Mouse (Mus musculus) forebrain, embryonic 12.5 days (tissue): ENCODE measurements around the gene Adam10. TPM values are rescaled to one million over a fixed set of nuclear protein-coding genes. Genes with fewer than 3 reads are reported as not detected.

Experiments used
- ATAC-seq: fragments of 200-750 bp; cut with Nextera tagmentation; 2 replicates; pipeline ENCODE4 v1.8.0; 2017; ENCODE audit warnings: moderate TSS enrichment; ENCODE audit not compliant: low FRiP score
- H3K27ac ChIP-seq: fragments of 300-500 bp; sonication (generic); 2 replicates; pipeline ENCODE4 v1.5.1; 2016; ENCODE audit warnings: mild to moderate bottlenecking
- H3K27me3 ChIP-seq: fragments of 300-500 bp; sonication (generic); 2 replicates; pipeline ENCODE4 v1.6.1; 2016; ENCODE audit warnings: mild to moderate bottlenecking
- H3K36me3 ChIP-seq: fragments of 300-500 bp; sonication (generic); replicated peaks from 2 replicates; pipeline ENCODE4 v1.6.1; 2016; ENCODE audit warnings: mild to moderate bottlenecking
- H3K4me1 ChIP-seq: fragments of 300-500 bp; sonication (generic); 2 replicates; pipeline ENCODE4 v1.6.1; 2016
- H3K4me2 ChIP-seq: fragments of 300-500 bp; sonication (generic); 2 replicates; pipeline ENCODE4 v1.6.1; 2016; ENCODE audit warnings: mild to moderate bottlenecking, moderate library complexity
- H3K4me3 ChIP-seq: fragments of 300-500 bp; sonication (generic); replicated peaks from 2 replicates; pipeline ENCODE4 v1.5.1; 2016; ENCODE audit warnings: mild to moderate bottlenecking
- H3K9ac ChIP-seq: fragments of 300-500 bp; sonication (generic); 2 replicates; pipeline ENCODE4 v1.6.1; 2016; ENCODE audit warnings: mild to moderate bottlenecking
- H3K9me3 ChIP-seq: fragments of 300-500 bp; sonication (generic); 2 replicates; pipeline ENCODE4 v1.6.1; 2016
- WGBS: fragments of 180-500 bp; shearing (Covaris S2); methylation state at CpG from one replicate; pipeline ENCODE4 v1.1.7; 2016; 5-methylcytosine and 5-hydroxymethylcytosine counted together
- polyA plus RNA-seq: library from polyadenylated mRNA; unstranded; fragments of >200 nt; fragmentation: Nextera tagmentation; extraction: Ambion mirVana; gene quantifications from 2 replicates; pipeline ENCODE4 v1.2.1, GENCODE M21; 2016

The Adam10 gene
- polyA plus RNA-seq, 1 experiment from 2014 or later, result 78.8 TPM

- Histone ChIP-seq H3K27ac (no peak overlapping the region), H3K4me1 (peaks cover 25% of the 10 kb centered on the region), H3K4me2 (no peak overlapping the region), H3K36me3 (no peaks in the 10 kb centered on the region), H3K4me3 (no peak overlapping the region), H3K27me3 (no peaks in the 10 kb centered on the region), H3K9me3 (no peaks in the 10 kb centered on the region), H3K9ac (no peak overlapping the region)
- no peak for ATAC-seq
- 82% methylated on average over 2 of the region's 2 CpGs for WGBS
Observed at GRCm38 (mm10) chr9:70658266-70658665, 20.5 kb upstream of the Adam10 start.

GRCm38 (mm10) chr9:70664847-70665246 is 13.9 kb upstream of the Adam10 start:
- H3K9me3 ChIP-seq, result peaks cover 3% of the 10 kb centered on the region; the same call in 1 of the 2 replicates
- no peaks in the 10 kb centered on the region for H3K27me3 ChIP-seq
- H3K4me1 ChIP-seq, result no peaks in the 10 kb centered on the region
- no peaks in the 10 kb centered on the region for H3K36me3 ChIP-seq
- no peak overlapping the region for H3K27ac ChIP-seq
- no peak overlapping the region for H3K9ac ChIP-seq
- H3K4me2 ChIP-seq, result no peak overlapping the region
- H3K4me3 ChIP-seq, result no peak overlapping the region
- 88% methylated on average over 4 of the region's 4 CpGs for WGBS
- no peak for ATAC-seq

- H3K4me2 ChIP-seq, result no peak overlapping the region
- H3K27ac ChIP-seq, result no peak overlapping the region
- H3K27me3 ChIP-seq, result no peaks in the 10 kb centered on the region
- no peak for ATAC-seq
- H3K36me3 ChIP-seq, result no peaks in the 10 kb centered on the region
- no peaks in the 10 kb centered on the region for H3K4me1 ChIP-seq
- 73% methylated on average over 16 of the region's 16 CpGs for WGBS
- H3K9ac ChIP-seq, result no peak overlapping the region
- no peak overlapping the region for H3K4me3 ChIP-seq
- H3K9me3 ChIP-seq, result peaks cover 3% of the 10 kb centered on the region; the same call in 1 of the 2 replicates
Observed at GRCm38 (mm10) chr9:70665372-70666145, 13.2 kb upstream of the Adam10 start.

- WGBS, result 74% methylated on average over 7 of the region's 7 CpGs
- H3K9ac ChIP-seq, result no peak overlapping the region
Observed at GRCm38 (mm10) chr9:70666811-70667210, 12.0 kb upstream of the Adam10 start.

GRCm38 (mm10) chr9:70668048-70668447 is 10.7 kb upstream of the Adam10 start:
- no peak for ATAC-seq
- Histone ChIP-seq H3K27ac (no peak overlapping the region), H3K4me1 (no peaks in the 10 kb centered on the region), H3K9ac (no peak overlapping the region), H3K4me2 (no peak overlapping the region), H3K9me3 (peaks cover 3% of the 10 kb centered on the region; the same call in 1 of the 2 replicates), H3K4me3 (no peak overlapping the region), H3K36me3 (no peaks in the 10 kb centered on the region), H3K27me3 (no peaks in the 10 kb centered on the region)

More at GRCm38 (mm10) chr9:70666811-70667210, 12.0 kb upstream of the Adam10 start:
- Histone ChIP-seq H3K27ac (no peak overlapping the region), H3K27me3 (no peaks in the 10 kb centered on the region), H3K4me3 (no peak overlapping the region), H3K4me2 (no peak overlapping the region), H3K9me3 (peaks cover 3% of the 10 kb centered on the region; the same call in 1 of the 2 replicates), H3K4me1 (no peaks in the 10 kb centered on the region), H3K36me3 (no peaks in the 10 kb centered on the region)
- no peak for ATAC-seq

- no peaks in the 10 kb centered on the region for H3K36me3 ChIP-seq
- peaks cover 3% of the 10 kb centered on the region; the same call in 1 of the 2 replicates for H3K9me3 ChIP-seq
- no peak overlapping the region for H3K9ac ChIP-seq
- WGBS, result 79% methylated on average over 2 of the region's 2 CpGs
- no peak overlapping the region for H3K27ac ChIP-seq
- no peaks in the 10 kb centered on the region for H3K27me3 ChIP-seq
- no peak for ATAC-seq
- no peaks in the 10 kb centered on the region for H3K4me1 ChIP-seq
- H3K4me2 ChIP-seq, result no peak overlapping the region
- H3K4me3 ChIP-seq, result no peak overlapping the region
Observed at GRCm38 (mm10) chr9:70669197-70669596, 9.6 kb upstream of the Adam10 start.

GRCm38 (mm10) chr9:70670381-70670780 is 8.4 kb upstream of the Adam10 start:
- Histone ChIP-seq H3K9ac (no peak overlapping the region), H3K4me1 (no peaks in the 10 kb centered on the region), H3K27ac (no peak overlapping the region), H3K4me3 (no peak overlapping the region), H3K9me3 (peaks cover 3% of the 10 kb centered on the region; the same call in 1 of the 2 replicates), H3K36me3 (no peaks in the 10 kb centered on the region), H3K4me2 (no peak overlapping the region), H3K27me3 (no peaks in the 10 kb centered on the region)
- 87% methylated on average over 6 of the region's 6 CpGs for WGBS
- no peak for ATAC-seq

GRCm38 (mm10) chr9:70671278-70671677 is 7.5 kb upstream of the Adam10 start:
- Histone ChIP-seq H3K27ac (no peak overlapping the region), H3K9ac (no peak overlapping the region), H3K4me1 (no peaks in the 10 kb centered on the region), H3K9me3 (peaks cover 3% of the 10 kb centered on the region; the same call in 1 of the 2 replicates), H3K4me2 (no peak overlapping the region), H3K36me3 (no peaks in the 10 kb centered on the region), H3K4me3 (no peak overlapping the region), H3K27me3 (no peaks in the 10 kb centered on the region)
- ATAC-seq, result no peak
- 76% methylated on average over 6 of the region's 6 CpGs for WGBS

- 54% methylated on average over 10 of the region's 10 CpGs for WGBS
- ATAC-seq, result no peak
- no peak overlapping the region for H3K4me3 ChIP-seq
- H3K27ac ChIP-seq, result no peak overlapping the region
- no peaks in the 10 kb centered on the region for H3K4me1 ChIP-seq
- no peak overlapping the region for H3K9ac ChIP-seq
- H3K4me2 ChIP-seq, result no peak overlapping the region
- H3K9me3 ChIP-seq, result peaks cover 3% of the 10 kb centered on the region; the same call in 1 of the 2 replicates
- H3K36me3 ChIP-seq, result no peaks in the 10 kb centered on the region
- H3K27me3 ChIP-seq, result no peaks in the 10 kb centered on the region
Observed at GRCm38 (mm10) chr9:70671772-70672579, 6.8 kb upstream of the Adam10 start.

- ATAC-seq, result no peak
- Histone ChIP-seq H3K36me3 (no peaks in the 10 kb centered on the region), H3K9ac (no peak overlapping the region), H3K4me1 (no peaks in the 10 kb centered on the region), H3K9me3 (no peaks in the 10 kb centered on the region), H3K27ac (no peak overlapping the region), H3K4me2 (no peak overlapping the region), H3K4me3 (no peak overlapping the region), H3K27me3 (no peaks in the 10 kb centered on the region)
- 92% methylated on average over 4 of the region's 4 CpGs for WGBS
Observed at GRCm38 (mm10) chr9:70673656-70674055, 5.1 kb upstream of the Adam10 start.

GRCm38 (mm10) chr9:70675117-70675516 is 3.7 kb upstream of the Adam10 start:
- Histone ChIP-seq H3K4me1 (peaks cover 2% of the 10 kb centered on the region; the same call in 1 of the 2 replicates), H3K4me3 (no peak overlapping the region), H3K9ac (no peak overlapping the region), H3K4me2 (no peak overlapping the region), H3K27me3 (no peaks in the 10 kb centered on the region), H3K27ac (no peak overlapping the region), H3K9me3 (no peaks in the 10 kb centered on the region), H3K36me3 (no peaks in the 10 kb centered on the region)
- ATAC-seq, result no peak
- WGBS, result 79% methylated on average over 4 of the region's 4 CpGs

- H3K4me1 ChIP-seq, result peaks cover 8% of the 10 kb centered on the region
- H3K4me3 ChIP-seq, result no peak overlapping the region
- WGBS, result 84% methylated on average over 5 of the region's 5 CpGs
- H3K4me2 ChIP-seq, result no peak overlapping the region
- no peak overlapping the region for H3K9ac ChIP-seq
- no peak for ATAC-seq
- H3K27me3 ChIP-seq, result no peaks in the 10 kb centered on the region
- no peaks in the 10 kb centered on the region for H3K9me3 ChIP-seq
- H3K27ac ChIP-seq, result no peak overlapping the region
- H3K36me3 ChIP-seq, result no peaks in the 10 kb centered on the region
Observed at GRCm38 (mm10) chr9:70675961-70676360, 2.8 kb upstream of the Adam10 start.
